Mouse (Mus musculus) forebrain, embryonic 10.5 days (tissue): ENCODE results near the gene Ptcd3. TPM values are rescaled to one million over a fixed set of nuclear protein-coding genes. Genes with fewer than 3 reads are reported as not detected.
A peak's percentile ranks its signal among the peaks of the same experiment; 100 is the strongest.
"Not testable (repeated sequence)": the region's sequence is repeated elsewhere in the genome, so short reads cannot be mapped to it uniquely, and the experiment has no call there.

Experiments
- DNase-seq: peaks from one replicate; pipeline ENCODE4 v3.0.0-alpha.2; 2017; ENCODE audit warnings: low spot score; ENCODE audit errors: extremely low spot score
- H3K27ac ChIP-seq: fragments of 300-500 bp; sonication (generic); 2 replicates; pipeline ENCODE4 v1.5.1; 2016; ENCODE audit warnings: mild to moderate bottlenecking
- H3K27me3 ChIP-seq: fragments of 300-500 bp; sonication (generic); 2 replicates; pipeline ENCODE4 v1.6.1; 2016; ENCODE audit warnings: mild to moderate bottlenecking; ENCODE audit not compliant: poor library complexity, severe bottlenecking
- H3K36me3 ChIP-seq: fragments of 300-500 bp; sonication (generic); replicated peaks from 2 replicates; pipeline ENCODE4 v1.6.1; 2016; ENCODE audit warnings: mild to moderate bottlenecking, moderate library complexity
- H3K4me1 ChIP-seq: fragments of 300-500 bp; sonication (generic); 2 replicates; pipeline ENCODE4 v1.6.1; 2016
- H3K4me3 ChIP-seq: fragments of 300-500 bp; sonication (generic); 2 replicates; pipeline ENCODE4 v1.5.1; 2016; ENCODE audit warnings: mild to moderate bottlenecking, moderate library complexity
- H3K9me3 ChIP-seq: fragments of 300-500 bp; sonication (generic); 2 replicates; pipeline ENCODE4 v1.6.1; 2016; ENCODE audit warnings: mild to moderate bottlenecking, moderate library complexity
- WGBS: fragments of 180-500 bp; shearing (Covaris S2); methylation state at CpG from one replicate; pipeline ENCODE4 v1.1.7; 2016; 5-methylcytosine and 5-hydroxymethylcytosine counted together
- polyA plus RNA-seq: library from polyadenylated mRNA; unstranded; fragments of >200 nt; fragmentation: Nextera tagmentation; extraction: Ambion mirVana; gene quantifications from 2 replicates; pipeline ENCODE4 v1.2.1, GENCODE M21; 2016

The Ptcd3 gene
- polyA plus RNA-seq, 1 experiment from 2014 or later = 162 TPM

DNA sequence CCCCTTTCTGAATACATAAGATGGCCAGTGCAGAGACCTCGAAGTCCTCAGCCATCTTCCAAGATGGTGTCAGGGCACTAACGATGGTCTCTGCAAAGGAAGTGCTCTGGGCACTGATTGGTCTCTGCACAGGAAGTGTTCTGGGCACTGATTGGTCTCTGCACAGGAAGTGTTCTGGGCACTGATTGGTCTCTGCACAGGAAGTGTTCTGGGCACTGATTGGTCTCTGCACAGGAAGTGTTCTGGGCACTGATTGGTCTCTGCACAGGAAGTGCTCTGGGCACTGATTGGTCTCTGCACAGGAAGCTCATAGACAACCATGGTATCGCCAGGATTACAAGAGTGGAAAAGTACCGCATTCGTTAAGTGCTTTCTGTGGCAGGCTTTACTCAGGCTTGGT is 16.7 kb upstream of the Ptcd3 start:
- DNase-seq, H3K4me1 ChIP-seq, H3K27me3 ChIP-seq, H3K27ac ChIP-seq, H3K9me3 ChIP-seq, H3K4me3 ChIP-seq: not testable (repeated sequence)
- H3K36me3 ChIP-seq = peaks cover 98% of the 10 kb centered on the region
- 95% methylated on average over 5 of the region's 5 CpGs for WGBS

DNA sequence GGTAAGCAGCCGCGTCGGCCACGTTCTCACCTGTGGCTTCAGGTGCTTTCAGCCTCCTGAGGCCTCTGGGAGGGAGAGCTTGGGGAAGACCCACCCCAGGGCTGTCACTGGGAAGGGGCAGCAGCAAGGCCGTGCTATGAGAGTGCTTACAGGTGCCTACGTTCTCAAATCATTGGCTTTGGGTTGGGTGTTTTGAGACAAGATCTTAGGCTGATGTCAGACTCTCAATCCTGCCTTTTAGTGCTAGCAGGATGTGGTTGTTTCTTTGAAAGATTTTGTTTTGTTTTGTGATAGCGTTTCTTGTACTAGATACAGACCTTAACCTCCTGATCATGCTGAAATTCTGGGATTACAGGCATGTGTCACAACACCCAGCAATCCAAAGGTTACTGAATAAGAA is 12.2 kb upstream of the Ptcd3 start:
- Histone ChIP-seq H3K27me3 (no peaks in the 10 kb centered on the region), H3K9me3 (no peaks in the 10 kb centered on the region), H3K4me3 (no peak overlapping the region), H3K36me3 (peaks cover 99% of the 10 kb centered on the region), H3K27ac (no peak overlapping the region), H3K4me1 (no peaks in the 10 kb centered on the region)
- no peak for DNase-seq
- WGBS = 95% methylated on average over 7 of the region's 7 CpGs

DNA sequence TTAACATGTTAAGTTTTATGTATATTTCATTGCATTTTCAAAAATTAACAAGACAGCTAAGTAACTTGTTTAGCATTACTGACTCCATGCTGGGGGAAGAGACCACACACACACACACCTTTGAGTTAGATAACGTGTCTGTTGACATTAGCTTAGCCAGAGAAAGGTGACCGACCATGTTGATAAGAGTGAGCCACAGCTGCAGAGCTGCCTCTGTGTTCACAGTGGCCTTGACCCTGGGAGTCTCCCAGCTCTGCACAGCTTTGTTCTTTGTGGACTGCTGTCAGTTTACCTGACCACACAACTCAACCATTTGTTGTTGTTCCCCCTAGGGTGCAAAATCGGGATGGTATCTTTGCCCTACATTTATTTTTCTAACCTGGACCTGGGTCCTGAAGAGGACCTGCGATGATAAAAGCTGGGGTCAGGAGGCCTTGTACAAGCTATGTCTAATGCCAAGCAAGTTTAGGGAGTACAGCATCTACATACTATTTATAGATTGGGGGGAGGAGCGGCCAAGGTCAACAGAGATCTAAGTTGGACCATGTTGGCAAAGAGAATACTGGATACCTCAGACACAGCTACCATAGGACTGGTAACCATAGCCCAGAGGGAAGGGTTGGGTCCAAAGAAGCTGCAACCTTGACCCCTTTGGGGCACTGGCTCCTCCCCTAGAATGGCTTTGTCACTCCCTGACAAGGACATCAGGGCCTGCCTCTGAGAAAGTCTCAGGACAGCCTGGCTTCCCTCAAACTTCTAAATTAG is 3.3 kb upstream of the Ptcd3 start:
- H3K36me3 ChIP-seq = peaks cover 53% of the 10 kb centered on the region
- no peaks in the 10 kb centered on the region for H3K27me3 ChIP-seq
- no peak for DNase-seq
- peaks cover 30% of the 10 kb centered on the region for H3K4me1 ChIP-seq
- no peak overlapping the region for H3K4me3 ChIP-seq
- 91% methylated on average over 5 of the region's 5 CpGs for WGBS
- H3K9me3 ChIP-seq = no peaks in the 10 kb centered on the region
- no peak overlapping the region for H3K27ac ChIP-seq

DNA sequence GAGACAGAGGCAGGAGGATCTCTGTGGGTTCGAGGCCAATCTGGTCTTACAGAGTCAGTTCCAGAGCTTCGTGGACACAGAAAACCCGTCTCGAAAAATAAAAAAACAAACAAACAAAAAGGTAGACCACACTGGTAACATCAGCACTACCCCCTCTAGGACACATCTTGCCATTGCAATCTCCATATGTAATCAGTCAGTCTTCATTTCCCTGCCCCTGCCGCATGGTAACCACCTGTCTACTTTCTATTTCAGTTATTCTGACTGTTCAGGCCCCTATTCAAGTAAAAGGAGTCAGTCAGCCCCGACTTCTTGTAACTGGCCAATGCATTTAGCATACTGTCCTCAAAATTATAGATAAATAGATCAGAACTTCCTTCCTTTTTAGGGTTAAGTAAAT is 1.3 kb upstream of the Ptcd3 start:
- Histone ChIP-seq H3K27me3 (no peaks in the 10 kb centered on the region), H3K9me3 (no peaks in the 10 kb centered on the region), H3K36me3 (peaks cover 54% of the 10 kb centered on the region), H3K27ac (peak overlapping the region; percentile 95; the same call in 1 of the 2 replicates), H3K4me3 (peak overlapping the region; percentile 72), H3K4me1 (peaks cover 30% of the 10 kb centered on the region)
- DNase-seq = no peak
- WGBS = 77% methylated on average over 6 of the region's 6 CpGs

DNA sequence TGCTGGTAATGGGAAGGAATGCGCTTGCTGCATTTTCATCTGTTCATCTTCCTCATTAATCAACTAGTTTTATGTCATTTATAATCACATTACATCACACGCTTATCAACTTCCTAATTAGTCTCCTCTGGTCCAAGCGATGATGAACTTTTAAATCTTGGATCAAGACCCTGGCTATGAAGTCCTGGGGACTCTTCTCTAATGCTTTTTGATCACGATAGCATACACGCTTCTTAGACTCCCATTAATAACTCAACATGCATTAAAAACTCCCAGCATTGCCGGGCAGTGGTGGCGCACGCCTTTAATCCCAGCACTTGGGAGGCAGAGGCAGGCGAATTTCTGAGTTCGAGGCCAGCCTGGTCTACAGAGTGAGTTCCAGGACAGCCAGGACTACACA is 834 bp upstream of the Ptcd3 start:
- H3K27ac ChIP-seq = peak overlapping the region; percentile 95

DNA sequence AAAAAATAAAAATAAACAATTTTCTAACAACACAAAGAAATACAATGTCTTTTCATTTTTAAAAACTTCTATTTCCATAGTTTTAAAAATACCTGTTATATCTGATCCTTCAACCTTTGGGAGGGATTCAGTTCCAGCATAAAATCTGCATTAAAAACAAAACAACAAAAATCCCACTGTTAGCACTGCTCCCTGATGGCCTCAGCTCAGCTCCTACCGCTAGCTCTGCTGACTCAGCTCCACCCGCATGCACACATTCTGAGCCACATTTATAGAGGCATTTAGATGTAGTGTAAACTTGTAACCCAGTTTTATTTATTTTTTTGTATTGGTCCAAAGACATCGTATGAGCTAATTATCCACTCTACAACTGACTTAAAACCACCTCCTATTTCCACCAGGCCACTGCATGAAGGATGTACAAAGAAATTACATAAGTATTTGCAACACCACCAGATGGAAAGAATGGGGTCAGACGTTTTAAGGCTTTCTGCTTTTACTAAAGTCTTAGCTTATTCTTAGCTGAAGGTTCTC is 781 bp downstream of the Ptcd3 start:
- H3K9me3 ChIP-seq = no peaks in the 10 kb centered on the region
- peak overlapping the region; percentile 72 for H3K4me3 ChIP-seq
- peaks cover 30% of the 10 kb centered on the region for H3K4me1 ChIP-seq
- H3K27me3 ChIP-seq = no peaks in the 10 kb centered on the region
- 11% methylated on average over 4 of the region's 4 CpGs for WGBS
- peak overlapping the region; percentile 95 for H3K27ac ChIP-seq
- DNase-seq = no peak
- H3K36me3 ChIP-seq = peaks cover 56% of the 10 kb centered on the region

More for the DNA sequence above, 834 bp upstream of the Ptcd3 start:
- Histone ChIP-seq H3K9me3 (no peaks in the 10 kb centered on the region), H3K4me1 (peaks cover 30% of the 10 kb centered on the region), H3K4me3 (peak overlapping the region; percentile 72), H3K36me3 (peaks cover 54% of the 10 kb centered on the region), H3K27me3 (no peaks in the 10 kb centered on the region)
- DNase-seq = no peak
- WGBS = 30% methylated on average over 10 of the region's 10 CpGs

DNA sequence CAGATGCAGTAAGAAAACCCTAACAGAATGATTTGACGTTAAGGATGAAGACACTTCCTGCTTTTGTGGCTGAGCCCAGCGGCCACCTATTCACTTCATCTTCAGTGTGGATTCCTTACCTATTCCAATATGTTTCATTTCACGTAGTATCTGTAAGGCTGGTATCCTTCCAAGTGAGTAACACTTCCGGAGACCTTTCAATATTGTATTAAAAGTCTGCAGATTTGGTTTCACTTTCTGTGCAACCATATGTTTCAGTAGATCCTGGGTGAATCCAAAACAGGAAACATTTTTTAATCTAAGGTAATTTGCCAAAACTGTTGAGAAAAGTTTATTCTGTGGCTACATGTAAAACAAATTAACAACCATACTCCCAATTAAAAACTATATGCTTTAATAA is 15.3 kb downstream of the Ptcd3 start:
- Histone ChIP-seq H3K36me3 (peaks cover 100% of the 10 kb centered on the region), H3K9me3 (no peaks in the 10 kb centered on the region), H3K27me3 (no peaks in the 10 kb centered on the region), H3K4me1 (no peaks in the 10 kb centered on the region), H3K27ac (no peak overlapping the region), H3K4me3 (no peak overlapping the region)
- 97% methylated on average over 4 of the region's 4 CpGs for WGBS
- DNase-seq = no peak

DNA sequence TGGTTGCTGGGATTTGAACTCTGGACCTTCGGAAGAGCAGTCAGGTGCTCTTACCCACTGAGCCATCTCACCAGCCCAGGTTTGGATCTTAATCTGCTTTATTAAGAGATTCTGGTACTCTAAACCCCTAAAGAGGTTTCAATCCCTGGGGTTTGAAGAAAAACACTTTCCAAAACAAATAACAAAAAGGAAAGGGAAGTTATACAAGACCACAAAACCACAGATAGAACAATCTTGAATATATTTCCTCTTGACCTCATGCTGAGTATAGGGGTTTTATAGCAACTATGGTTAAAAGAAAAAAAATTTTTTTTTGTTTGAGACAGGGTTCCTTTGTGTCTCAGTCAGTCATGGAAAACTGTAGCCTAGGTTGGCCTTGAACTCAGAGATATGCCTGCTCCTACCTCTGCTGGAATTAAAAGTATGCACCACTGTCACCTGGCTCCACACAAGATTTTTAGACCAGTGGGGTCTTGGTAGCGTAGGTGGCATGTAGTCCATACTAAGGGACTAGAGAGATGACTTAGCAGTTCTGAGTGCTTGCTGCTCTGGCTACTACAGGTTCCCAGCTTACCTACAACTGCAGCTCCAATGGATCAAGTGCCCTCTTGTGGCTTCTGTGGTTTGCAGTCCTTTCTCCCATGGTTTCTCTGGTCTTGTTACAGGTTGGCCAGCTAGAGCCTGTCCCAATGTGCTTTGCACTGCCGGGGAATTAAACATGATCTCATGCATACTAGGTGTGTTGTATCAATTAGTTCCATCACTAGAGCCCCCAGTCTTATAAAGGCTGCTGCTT is 30.4 kb downstream of the Ptcd3 start:
- no peak for DNase-seq
- H3K36me3 ChIP-seq = peaks cover 94% of the 10 kb centered on the region
- H3K4me1 ChIP-seq = no peaks in the 10 kb centered on the region
- H3K4me3 ChIP-seq = no peak overlapping the region
- no peak overlapping the region for H3K27ac ChIP-seq
- 86% methylated on average over 3 of the region's 3 CpGs for WGBS
- no peaks in the 10 kb centered on the region for H3K27me3 ChIP-seq
- H3K9me3 ChIP-seq = no peaks in the 10 kb centered on the region

DNA sequence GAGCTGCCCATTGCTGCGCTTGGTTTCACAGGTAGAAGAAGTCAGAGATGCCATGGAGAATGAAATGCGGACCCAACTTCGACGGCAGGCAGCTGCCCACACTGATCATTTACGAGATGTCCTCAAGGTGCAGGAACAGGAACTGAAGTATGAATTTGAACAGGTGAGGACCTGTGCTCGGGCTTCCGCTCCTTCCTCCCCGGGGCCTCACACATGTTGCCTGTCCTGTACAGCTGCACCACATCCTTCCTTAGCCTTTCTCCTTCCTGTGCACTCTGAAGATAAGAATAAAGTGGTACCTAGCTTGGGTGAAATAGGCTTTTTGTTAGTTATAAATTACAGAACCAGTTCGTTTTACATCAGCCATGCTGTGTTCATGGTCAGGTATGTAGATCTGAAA is 37.2 kb downstream of the Ptcd3 start:
- WGBS = 95% methylated on average over 9 of the region's 9 CpGs
- Histone ChIP-seq H3K4me3 (no peak overlapping the region), H3K9me3 (no peaks in the 10 kb centered on the region), H3K27me3 (no peaks in the 10 kb centered on the region), H3K27ac (no peak overlapping the region), H3K4me1 (no peaks in the 10 kb centered on the region), H3K36me3 (peaks cover 94% of the 10 kb centered on the region)
- DNase-seq = no peak

DNA sequence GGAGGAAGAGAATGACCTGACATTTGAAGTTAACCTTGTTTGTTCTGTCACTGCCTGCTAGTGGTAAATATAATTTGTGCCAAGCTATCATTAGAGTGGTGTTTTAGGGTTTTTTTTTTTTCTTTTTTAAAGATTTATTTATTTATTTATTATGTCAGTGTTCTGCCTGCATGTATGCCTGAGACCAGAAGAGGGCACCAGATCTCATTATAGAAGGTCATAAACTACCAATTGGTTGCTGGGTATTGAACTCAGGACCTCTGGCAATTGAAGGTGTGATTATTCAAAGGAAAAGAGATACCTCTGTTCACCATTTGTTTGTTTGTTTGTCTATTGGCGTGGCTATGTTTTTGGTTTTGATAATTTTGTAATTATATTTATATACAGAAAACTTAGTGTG is 39.7 kb downstream of the Ptcd3 start:
- H3K36me3 ChIP-seq = peaks cover 95% of the 10 kb centered on the region
- WGBS = 92% methylated on average over 1 of the region's 1 CpGs
- peaks cover 4% of the 10 kb centered on the region; the same call in 1 of the 2 replicates for H3K9me3 ChIP-seq
- H3K4me3 ChIP-seq = no peak overlapping the region
- no peak for DNase-seq
- no peak overlapping the region for H3K27ac ChIP-seq
- no peaks in the 10 kb centered on the region for H3K27me3 ChIP-seq
- H3K4me1 ChIP-seq = no peaks in the 10 kb centered on the region

DNA sequence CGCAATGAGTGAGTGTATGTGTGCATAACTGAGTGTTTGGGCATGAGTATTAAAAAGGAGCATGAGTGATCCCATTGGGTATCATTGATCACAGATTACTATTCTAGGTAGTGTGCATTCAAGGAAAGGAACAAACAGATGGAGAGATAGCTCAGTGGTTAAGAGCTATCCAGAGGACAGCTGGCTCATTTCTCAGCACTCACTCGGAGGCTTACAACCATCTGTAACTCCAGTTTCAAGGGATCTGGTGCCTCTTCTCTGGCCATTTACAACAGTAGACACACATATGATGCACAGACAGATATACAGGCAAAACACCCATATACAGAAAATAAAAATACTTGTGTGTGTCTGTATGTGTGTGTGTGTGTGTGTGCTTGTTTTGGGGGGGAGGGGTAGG is 40.8 kb downstream of the Ptcd3 start:
- peaks cover 4% of the 10 kb centered on the region; the same call in 1 of the 2 replicates for H3K9me3 ChIP-seq
- no peak overlapping the region for H3K27ac ChIP-seq
- H3K36me3 ChIP-seq = peaks cover 95% of the 10 kb centered on the region
- no peak for DNase-seq
- H3K27me3 ChIP-seq = no peaks in the 10 kb centered on the region
- 96% methylated on average over 2 of the region's 2 CpGs for WGBS
- no peak overlapping the region for H3K4me3 ChIP-seq
- H3K4me1 ChIP-seq = no peaks in the 10 kb centered on the region

DNA sequence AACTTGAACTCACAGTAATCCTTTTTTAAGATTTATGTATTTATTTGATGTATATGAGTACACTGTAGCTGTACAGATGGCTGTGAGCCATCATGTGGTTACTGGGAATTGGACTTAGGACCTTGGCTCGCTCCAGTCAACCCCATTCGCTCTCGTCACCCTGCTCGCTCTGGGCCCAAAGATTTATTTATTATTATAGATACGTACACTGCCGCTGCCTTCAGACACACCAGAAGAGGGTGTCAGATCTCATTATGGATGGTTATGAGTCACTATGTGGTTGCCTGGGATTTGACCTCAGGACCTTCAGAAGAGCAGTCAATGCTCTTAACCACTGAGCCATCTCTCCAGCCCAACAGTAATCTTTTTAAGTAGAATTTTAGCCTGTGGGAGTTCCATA is 61.6 kb downstream of the Ptcd3 start:
- H3K27ac ChIP-seq, DNase-seq, H3K27me3 ChIP-seq, H3K9me3 ChIP-seq, H3K4me3 ChIP-seq, H3K4me1 ChIP-seq: not testable (repeated sequence)
- peaks cover 73% of the 10 kb centered on the region for H3K36me3 ChIP-seq
- WGBS = 98% methylated on average over 6 of the region's 6 CpGs
